Mouse (Mus musculus): Measurements from ENCODE around the gene Xbp1. TPM values are rescaled to one million over a fixed set of nuclear protein-coding genes. Genes with fewer than 3 reads are reported as not detected.
"Not testable (repeated sequence)": the region's sequence is repeated elsewhere in the genome, so short reads cannot be mapped to it uniquely, and the experiment has no call there.

The Xbp1 gene
- polyA plus RNA-seq, 1 experiment from 2014 or later, result 127 TPM

DNA sequence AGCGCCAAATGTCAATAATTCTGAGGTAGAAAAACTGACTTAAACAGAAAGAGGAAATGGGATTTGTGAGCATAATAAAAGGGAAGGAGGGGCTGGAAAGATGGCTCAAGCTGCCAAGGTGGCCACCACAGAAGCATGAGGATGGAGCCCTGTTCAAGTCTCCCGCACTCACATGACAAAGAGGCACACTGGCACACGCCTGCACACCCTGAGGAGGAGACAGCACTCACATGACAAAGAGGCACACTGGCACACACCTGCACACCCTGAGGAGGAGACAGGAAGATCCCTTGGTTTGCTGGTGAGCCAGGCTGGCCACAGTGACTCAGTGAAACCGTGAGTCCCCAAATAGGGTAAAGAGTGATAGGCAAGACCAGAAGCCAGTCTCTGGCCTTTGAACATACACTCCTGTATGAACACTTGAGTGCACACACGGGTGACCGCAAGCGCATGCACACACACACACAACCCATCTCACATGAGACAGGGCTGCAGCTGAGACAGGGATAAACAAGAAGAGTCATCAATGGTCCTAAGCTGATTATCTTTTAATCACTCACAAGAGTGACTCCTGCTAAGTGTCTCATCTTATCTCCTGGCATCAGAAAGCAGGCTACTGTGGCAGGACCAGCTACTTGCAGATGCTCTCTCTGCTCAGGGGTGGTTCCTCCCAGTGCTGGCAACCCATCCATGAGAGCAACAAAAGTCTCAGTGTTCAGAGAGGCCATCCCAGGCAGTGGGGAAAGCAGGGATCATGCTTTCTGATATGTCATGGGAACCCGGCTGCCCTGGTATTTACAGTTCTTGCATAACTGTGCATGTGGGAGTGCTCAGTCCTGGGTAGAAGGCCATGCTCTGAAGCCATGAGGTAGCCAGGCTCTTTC is 11.0 kb upstream of the Xbp1 start:
- H3K36me3 ChIP-seq, result no peaks in the 10 kb centered on the region
- H3K9ac ChIP-seq (replicated peaks), result no peak overlapping the region
- no peaks in the 10 kb centered on the region for H3K27me3 ChIP-seq
- H3K9me3 ChIP-seq, result no peaks in the 10 kb centered on the region
- ATAC-seq (ENCODE audit: insufficient number of reproducible peaks, insufficient read depth, low FRiP score, low TSS enrichment, low read depth), result no peak
- H3K4me2 ChIP-seq, result no peak overlapping the region
- 81% methylated on average over 8 of the region's 8 CpGs for WGBS
- no peak overlapping the region for H3K4me3 ChIP-seq (replicated peaks)
- no peaks in the 10 kb centered on the region for H3K4me1 ChIP-seq (replicated peaks)
- no peak overlapping the region for H3K27ac ChIP-seq

DNA sequence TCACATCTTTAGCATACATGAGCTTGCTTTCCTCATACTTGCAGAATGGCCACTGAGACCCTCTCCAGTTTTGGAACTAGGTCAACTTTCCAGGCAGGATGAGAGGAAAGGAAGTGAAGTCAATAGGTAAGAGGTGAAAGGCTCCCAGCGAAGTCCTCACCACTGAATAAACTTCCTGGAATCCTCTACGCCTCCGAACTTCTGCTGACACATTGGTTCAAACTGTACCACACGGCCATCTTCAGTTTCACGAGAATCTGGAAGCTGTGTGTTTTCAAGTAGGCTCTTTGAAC is 10.4 kb upstream of the Xbp1 start:
- H3K4me2 ChIP-seq, result no peak overlapping the region
- H3K4me3 ChIP-seq (replicated peaks), result no peak overlapping the region
- H3K4me1 ChIP-seq (replicated peaks), result no peaks in the 10 kb centered on the region
- no peaks in the 10 kb centered on the region for H3K36me3 ChIP-seq
- no peaks in the 10 kb centered on the region for H3K27me3 ChIP-seq
- H3K9ac ChIP-seq (replicated peaks), result no peak overlapping the region
- no peak for ATAC-seq (ENCODE audit: insufficient number of reproducible peaks, insufficient read depth, low FRiP score, low TSS enrichment, low read depth)
- 85% methylated on average over 5 of the region's 5 CpGs for WGBS
- H3K9me3 ChIP-seq, result no peaks in the 10 kb centered on the region
- H3K27ac ChIP-seq, result no peak overlapping the region

DNA sequence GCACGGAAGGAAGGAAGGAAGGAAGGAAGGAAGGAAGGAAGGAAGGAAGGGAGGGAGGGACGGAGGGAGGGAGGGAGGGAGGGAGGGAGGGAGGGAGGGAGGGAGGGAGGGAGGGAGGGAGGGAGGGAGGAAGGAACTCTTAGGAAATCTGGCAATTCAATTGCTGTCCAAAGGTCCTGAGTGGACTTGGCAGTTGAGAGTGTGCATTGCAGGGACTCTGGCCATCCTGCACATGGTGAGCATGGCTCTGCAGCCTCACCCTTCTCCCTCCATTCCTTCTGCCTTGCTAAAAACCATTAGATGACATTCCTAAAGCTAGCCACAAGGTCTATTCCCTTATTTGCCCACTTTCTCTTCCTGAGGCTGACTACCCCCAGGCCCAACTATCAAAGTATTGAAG is 9.8 kb upstream of the Xbp1 start:
- H3K4me1 ChIP-seq (replicated peaks); H3K27ac ChIP-seq; H3K9me3 ChIP-seq; H3K9ac ChIP-seq (replicated peaks); H3K4me3 ChIP-seq (replicated peaks); ATAC-seq (ENCODE audit: insufficient number of reproducible peaks, insufficient read depth, low FRiP score, low TSS enrichment, low read depth); H3K27me3 ChIP-seq; H3K36me3 ChIP-seq; H3K4me2 ChIP-seq: not testable (repeated sequence)
- WGBS, result 83% methylated on average over 1 of the region's 2 CpGs

DNA sequence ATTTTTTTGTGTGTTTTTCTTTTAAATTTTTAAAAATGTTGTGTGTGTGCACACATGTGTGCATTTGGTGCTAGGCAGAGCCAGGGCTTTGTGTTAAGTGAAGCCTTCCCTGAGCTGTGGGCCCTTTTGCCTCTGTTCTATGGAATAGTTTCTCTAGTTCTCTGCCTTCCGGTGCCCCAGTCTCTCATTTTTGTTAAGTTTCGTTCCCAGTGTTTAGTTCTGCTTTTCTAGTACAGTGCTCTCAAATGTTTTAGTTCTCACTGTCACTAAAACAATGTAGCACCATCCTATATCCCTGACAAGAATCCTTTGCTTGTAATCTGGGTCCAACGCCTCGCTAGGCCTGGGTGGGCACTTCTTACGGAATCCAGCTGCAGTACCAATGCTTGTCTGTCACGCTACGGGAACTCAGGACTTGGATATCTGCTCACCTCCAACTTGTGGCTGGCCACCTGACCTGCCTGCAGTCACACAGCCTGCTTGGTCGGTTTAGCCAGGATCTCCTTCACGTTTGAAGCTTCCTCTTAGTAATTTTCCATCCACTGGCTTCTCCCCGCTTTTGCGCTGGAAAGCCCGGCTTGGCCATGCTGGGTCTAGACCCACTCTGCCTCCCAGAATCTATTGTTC is 8.2 kb upstream of the Xbp1 start:
- 77% methylated on average over 12 of the region's 12 CpGs for WGBS
- Histone ChIP-seq H3K9ac (replicated peaks) (no peak overlapping the region), H3K4me1 (replicated peaks) (no peaks in the 10 kb centered on the region), H3K9me3 (no peaks in the 10 kb centered on the region), H3K4me2 (no peak overlapping the region), H3K27ac (no peak overlapping the region), H3K4me3 (replicated peaks) (no peak overlapping the region), H3K36me3 (no peaks in the 10 kb centered on the region), H3K27me3 (no peaks in the 10 kb centered on the region)
- no peak for ATAC-seq (ENCODE audit: insufficient number of reproducible peaks, insufficient read depth, low FRiP score, low TSS enrichment, low read depth)

DNA sequence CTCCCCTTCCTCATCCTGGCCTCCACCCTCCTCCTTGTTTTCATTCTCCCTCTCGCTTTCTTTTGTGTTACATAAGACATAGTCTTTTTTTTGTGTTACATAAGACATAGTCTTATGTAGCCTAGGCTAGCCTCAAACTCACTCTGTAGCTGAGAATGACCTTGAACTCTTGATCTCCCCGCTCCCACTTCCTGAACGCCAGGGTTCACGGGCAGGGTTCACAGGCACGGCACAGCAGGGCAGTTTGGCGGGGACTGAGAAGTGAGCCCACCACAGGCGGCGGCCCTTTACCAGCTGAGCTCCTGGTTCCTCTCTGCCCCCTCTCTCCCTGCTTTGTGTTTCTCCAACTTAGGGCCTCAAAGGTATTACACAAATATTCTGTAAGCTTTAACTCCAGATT is 7.5 kb upstream of the Xbp1 start:
- whole genome bisulfite sequencing, result 73% methylated on average over 8 of the region's 8 CpGs
- no peak overlapping the region for H3K9ac ChIP-seq (replicated peaks)
- no peak overlapping the region for H3K4me2 ChIP-seq
- no peaks in the 10 kb centered on the region for H3K36me3 ChIP-seq
- ATAC-seq (ENCODE audit: insufficient number of reproducible peaks, insufficient read depth, low FRiP score, low TSS enrichment, low read depth), result no peak
- H3K4me1 ChIP-seq (replicated peaks), result no peaks in the 10 kb centered on the region
- no peaks in the 10 kb centered on the region for H3K27me3 ChIP-seq
- no peak overlapping the region for H3K4me3 ChIP-seq (replicated peaks)
- H3K9me3 ChIP-seq, result no peaks in the 10 kb centered on the region
- H3K27ac ChIP-seq, result no peak overlapping the region

DNA sequence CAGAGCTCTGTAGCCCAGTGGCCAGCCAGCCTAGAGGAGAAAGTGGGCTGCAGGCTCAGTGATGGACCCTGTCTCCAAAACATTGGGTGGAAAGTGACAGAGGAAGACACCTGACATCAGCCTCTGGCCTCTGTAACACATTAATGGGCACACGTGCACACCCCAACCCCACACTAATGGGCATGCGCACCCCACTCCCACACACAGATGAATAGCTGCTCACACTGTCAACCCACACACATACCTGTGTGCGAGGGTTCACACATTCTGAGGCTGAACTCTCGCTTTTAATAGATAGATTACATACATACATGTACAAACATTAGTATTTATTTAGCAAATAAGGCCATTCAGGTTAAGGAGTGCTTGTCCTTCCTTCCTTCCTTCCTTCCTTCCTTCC is 6.4 kb upstream of the Xbp1 start:
- no peak for ATAC-seq (ENCODE audit: insufficient number of reproducible peaks, insufficient read depth, low FRiP score, low TSS enrichment, low read depth)
- H3K4me1 ChIP-seq (replicated peaks), result no peaks in the 10 kb centered on the region
- no peaks in the 10 kb centered on the region for H3K27me3 ChIP-seq
- H3K27ac ChIP-seq, result no peak overlapping the region
- H3K4me3 ChIP-seq (replicated peaks), result no peak overlapping the region
- 85% methylated on average over 4 of the region's 4 CpGs for WGBS
- H3K9ac ChIP-seq (replicated peaks), result no peak overlapping the region
- H3K9me3 ChIP-seq, result no peaks in the 10 kb centered on the region
- H3K36me3 ChIP-seq, result no peaks in the 10 kb centered on the region
- H3K4me2 ChIP-seq, result no peak overlapping the region

DNA sequence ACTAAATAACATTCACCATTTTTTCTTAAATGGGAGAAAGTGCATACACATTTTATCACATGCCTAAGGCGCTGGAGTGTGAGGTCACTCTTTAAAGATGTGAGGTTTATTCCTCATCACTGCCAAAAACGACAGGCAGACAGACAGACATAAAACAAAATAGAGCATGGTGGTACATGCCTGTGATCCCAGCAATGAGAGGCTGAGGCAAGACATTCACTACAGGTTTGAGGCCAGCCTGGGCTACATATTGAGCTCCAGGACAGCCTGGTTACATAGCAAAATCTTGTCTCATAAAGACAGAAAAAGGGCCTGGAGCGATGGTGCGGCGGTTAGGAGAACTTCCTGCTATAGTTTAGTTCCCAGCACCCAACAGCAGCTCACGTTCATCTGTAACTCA is 5.3 kb upstream of the Xbp1 start:
- Histone ChIP-seq H3K9ac (replicated peaks) (no peak overlapping the region), H3K36me3 (no peaks in the 10 kb centered on the region), H3K9me3 (no peaks in the 10 kb centered on the region), H3K4me3 (replicated peaks) (no peak overlapping the region), H3K27me3 (no peaks in the 10 kb centered on the region), H3K4me1 (replicated peaks) (0 out of 2 replicates have a peak, but pooled peaks cover 3% of the 10 kb centered on the region), H3K27ac (no peak overlapping the region), H3K4me2 (no peak overlapping the region)
- ATAC-seq (ENCODE audit: insufficient number of reproducible peaks, insufficient read depth, low FRiP score, low TSS enrichment, low read depth), result no peak
- 73% methylated on average over 6 of the region's 6 CpGs for WGBS

DNA sequence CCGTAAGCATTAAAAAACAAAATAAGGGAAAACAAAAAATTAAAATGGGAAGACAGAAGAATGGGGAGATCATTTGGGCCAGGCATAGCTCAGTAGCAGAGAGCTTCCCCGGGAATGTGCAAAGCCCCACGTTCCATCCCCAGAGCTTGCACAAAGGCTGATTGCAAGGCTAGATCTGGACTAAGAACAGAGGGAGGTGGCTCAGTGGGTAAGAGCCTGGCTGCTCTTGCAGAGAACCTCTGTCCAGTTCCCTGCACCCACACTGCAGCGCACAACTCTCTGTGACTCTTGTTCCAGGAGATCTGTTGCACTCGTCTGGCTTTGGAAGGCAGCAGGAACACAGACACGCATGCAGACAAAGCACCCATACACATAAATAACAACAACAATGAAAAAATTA is 4.8 kb upstream of the Xbp1 start:
- WGBS, result 84% methylated on average over 6 of the region's 6 CpGs
- H3K4me3 ChIP-seq (replicated peaks), result no peak overlapping the region

DNA sequence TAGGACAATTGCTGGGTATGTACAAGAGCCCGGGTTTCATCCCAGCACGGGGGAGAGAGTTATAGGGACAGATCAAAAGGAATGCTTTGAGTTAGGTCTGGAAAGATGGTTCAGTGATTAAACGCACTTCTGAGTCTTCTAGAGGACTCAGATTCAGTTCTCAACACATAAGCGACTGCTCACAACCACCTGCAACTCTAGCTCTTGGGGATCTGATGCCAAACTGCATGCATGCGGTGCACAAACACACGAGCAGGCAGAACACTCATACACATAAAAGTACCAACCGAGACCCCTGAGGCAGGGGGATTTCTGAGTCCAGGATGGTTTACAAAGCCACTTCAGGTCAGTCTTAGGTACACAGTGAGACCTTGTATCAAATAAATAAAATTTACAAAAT is 4.3 kb upstream of the Xbp1 start:
- H3K4me1 ChIP-seq (replicated peaks), result 0 out of 2 replicates have a peak, but pooled peaks cover 3% of the 10 kb centered on the region
- no peaks in the 10 kb centered on the region for H3K27me3 ChIP-seq
- H3K4me2 ChIP-seq, result no peak overlapping the region
- no peaks in the 10 kb centered on the region for H3K9me3 ChIP-seq
- no peak overlapping the region for H3K27ac ChIP-seq
- no peak overlapping the region for H3K4me3 ChIP-seq (replicated peaks)
- H3K36me3 ChIP-seq, result no peaks in the 10 kb centered on the region
- no peak for ATAC-seq (ENCODE audit: insufficient number of reproducible peaks, insufficient read depth, low FRiP score, low TSS enrichment, low read depth)
- H3K9ac ChIP-seq (replicated peaks), result no peak overlapping the region
- WGBS, result 77% methylated on average over 7 of the region's 7 CpGs

More for the DNA sequence above, 4.8 kb upstream of the Xbp1 start:
- no peak overlapping the region for H3K9ac ChIP-seq (replicated peaks)
- no peaks in the 10 kb centered on the region for H3K27me3 ChIP-seq
- no peak for ATAC-seq (ENCODE audit: insufficient number of reproducible peaks, insufficient read depth, low FRiP score, low TSS enrichment, low read depth)
- no peaks in the 10 kb centered on the region for H3K9me3 ChIP-seq
- H3K27ac ChIP-seq, result no peak overlapping the region
- H3K36me3 ChIP-seq, result no peaks in the 10 kb centered on the region
- H3K4me2 ChIP-seq, result no peak overlapping the region
- H3K4me1 ChIP-seq (replicated peaks), result 0 out of 2 replicates have a peak, but pooled peaks cover 3% of the 10 kb centered on the region

DNA sequence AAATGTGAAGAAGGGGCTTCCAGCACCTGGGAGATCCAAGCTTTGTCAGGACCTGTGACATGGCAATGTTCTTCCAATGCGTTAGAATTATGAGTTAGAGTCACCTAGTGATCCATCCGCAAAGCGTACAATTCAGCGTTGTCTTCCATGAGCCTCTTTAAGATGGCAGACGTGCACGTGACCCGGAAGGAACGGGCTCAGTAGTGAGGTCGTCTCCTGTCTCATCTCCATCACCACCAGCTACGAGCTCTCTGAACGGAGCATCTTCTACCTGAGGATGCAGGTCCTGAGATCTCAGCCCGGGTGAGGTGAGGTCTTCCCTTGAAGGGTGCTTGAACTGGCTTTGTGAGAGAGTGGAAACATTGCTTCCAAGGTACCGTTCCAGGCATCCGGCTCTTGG is 3.8 kb upstream of the Xbp1 start:
- Histone ChIP-seq H3K4me1 (replicated peaks) (0 out of 2 replicates have a peak, but pooled peaks cover 3% of the 10 kb centered on the region), H3K27me3 (no peaks in the 10 kb centered on the region), H3K27ac (no peak overlapping the region), H3K4me2 (no peak overlapping the region), H3K9me3 (no peaks in the 10 kb centered on the region), H3K4me3 (replicated peaks) (no peak overlapping the region), H3K36me3 (no peaks in the 10 kb centered on the region), H3K9ac (replicated peaks) (no peak overlapping the region)
- no peak for ATAC-seq (ENCODE audit: insufficient number of reproducible peaks, insufficient read depth, low FRiP score, low TSS enrichment, low read depth)
- 94% methylated on average over 14 of the region's 14 CpGs for WGBS

DNA sequence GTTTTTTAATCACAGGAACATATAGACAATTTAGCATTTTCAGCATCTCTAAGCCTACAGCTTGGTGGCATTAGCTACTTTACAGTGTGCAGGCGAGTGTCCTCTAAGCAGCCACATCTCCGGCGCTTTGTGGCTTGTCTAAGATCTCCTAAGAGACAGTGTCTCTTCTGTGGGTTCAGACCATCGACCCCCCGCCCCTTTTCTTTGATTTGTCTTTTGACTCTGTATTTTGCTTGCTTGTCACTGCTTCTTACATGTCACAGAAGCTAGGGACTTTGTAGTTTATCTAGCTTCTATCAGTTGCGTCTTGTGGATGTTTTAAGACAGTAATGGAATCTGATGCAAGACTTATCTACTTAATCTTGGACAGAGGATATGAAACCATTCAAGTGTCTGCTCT is 3.1 kb upstream of the Xbp1 start:
- ATAC-seq (ENCODE audit: insufficient number of reproducible peaks, insufficient read depth, low FRiP score, low TSS enrichment, low read depth), result no peak
- Histone ChIP-seq H3K4me3 (replicated peaks) (no peak overlapping the region), H3K4me1 (replicated peaks) (peaks cover 9% of the 10 kb centered on the region), H3K27ac (no peak overlapping the region), H3K27me3 (no peaks in the 10 kb centered on the region), H3K4me2 (no peak overlapping the region), H3K9ac (replicated peaks) (no peak overlapping the region), H3K36me3 (peaks cover under 1% of the 10 kb centered on the region; the same call in 1 of the 2 replicates), H3K9me3 (no peaks in the 10 kb centered on the region)
- WGBS, result 87% methylated on average over 6 of the region's 6 CpGs

DNA sequence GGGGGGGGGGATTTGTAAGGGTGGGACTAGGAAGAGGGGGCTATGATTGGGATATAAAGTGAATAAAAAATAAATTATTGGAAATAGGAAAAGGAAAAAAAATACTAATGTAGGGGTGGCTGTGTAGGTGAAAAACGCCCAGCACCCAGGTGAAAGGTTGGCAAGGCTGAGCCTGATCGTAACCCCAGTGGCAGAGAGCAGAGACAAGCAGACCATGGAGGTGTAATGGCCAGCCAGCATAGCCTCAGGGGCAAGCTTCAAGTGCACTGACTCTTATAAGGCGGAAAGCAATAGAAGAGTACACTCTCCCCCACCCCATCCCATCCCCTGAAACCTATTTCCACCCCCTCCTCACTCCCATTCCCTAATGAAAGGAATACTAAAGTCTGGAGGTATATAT is 778 bp upstream of the Xbp1 start:
- WGBS, result 62% methylated on average over 3 of the region's 3 CpGs
- H3K9ac ChIP-seq (replicated peaks), result no peak overlapping the region
- peak overlapping the region; percentile 98; the same call in 1 of the 2 replicates for H3K4me3 ChIP-seq (replicated peaks)

More for the DNA sequence above, 778 bp upstream of the Xbp1 start:
- Histone ChIP-seq H3K4me2 (no peak overlapping the region), H3K27ac (no peak overlapping the region), H3K27me3 (no peaks in the 10 kb centered on the region), H3K4me1 (replicated peaks) (peaks cover 16% of the 10 kb centered on the region), H3K36me3 (peaks cover 24% of the 10 kb centered on the region), H3K9me3 (no peaks in the 10 kb centered on the region)
- no peak for ATAC-seq (ENCODE audit: insufficient number of reproducible peaks, insufficient read depth, low FRiP score, low TSS enrichment, low read depth)
